Mouse (Mus musculus): ENCODE measurements around the gene Hsd17b12. TPM values are rescaled to one million over a fixed set of nuclear protein-coding genes. Genes with fewer than 3 reads are reported as not detected.
A peak's percentile ranks its signal among the peaks of the same experiment; 100 is the strongest.

Gene Hsd17b12
- total and polyA plus RNA-seq, 3 experiments: 70.7 to 117 (median 114) TPM

GRCm38 (mm10) chr2:94044174-94044573, 113.6 kb downstream of the Hsd17b12 start:
- DNase-seq (ENCODE audit: extremely low read depth): no peak
- Histone ChIP-seq H3K36me3 (replicated peaks in 1 of 2; ENCODE audit: control insufficient read depth in 1 of 2, insufficient read depth in 1 of 2, low read length in 1 of 2) (peaks cover 11 to 69% of the 10 kb centered on the region in 2 experiments), H3K79me2 (replicated peaks; ENCODE audit: control insufficient read depth, extremely low read depth, insufficient read depth, poor library complexity, severe bottlenecking) (no peaks in the 10 kb centered on the region; the same call in 1 of the 2 replicates), H3K9ac (ENCODE audit: insufficient read depth, low read depth) (no peak overlapping the region), H3K27ac (ENCODE audit: insufficient read depth, low read depth) (no peak overlapping the region), H3K4me3 (replicated peaks in 1 of 3; ENCODE audit: low read depth in 2 of 3, low read length in 2 of 3, poor library complexity in 1 of 3) (no peak overlapping the region), H3K9me3 (replicated peaks; ENCODE audit: low read length) (no peaks in the 10 kb centered on the region), H3K4me2 (ENCODE audit: insufficient read depth, low read depth, poor library complexity, severe bottlenecking) (no peak overlapping the region), H3K27me3 (replicated peaks) (no peaks in the 10 kb centered on the region), H3K4me1 (ENCODE audit: control insufficient read depth in 1 of 2, insufficient read depth in 2 of 2) (peaks cover 5 to 20% of the 10 kb centered on the region in 2 experiments; a peak in 3 of 4 replicates)
- dilution Hi-C loops (cut with MboI; ENCODE audit: extremely low pct_ligation_motif_present, extremely low pct_unique_long_range_greater_than_20kb, low sequenced_read_pairs) (no loop called here), in situ Hi-C loops (cut with MboI; ENCODE audit: low pct_ligation_motif_present, low pct_unique_long_range_greater_than_20kb, low sequenced_read_pairs) (loop anchor here (25.0 kb wide), 1 partner anchor 243 kb away; no protein-coding TSS in a partner anchor)
- TF ChIP-seq SIN3A (IDR thresholded peaks at IDR 0.05; ENCODE audit: low read length) (no peak), MXI1 (IDR thresholded peaks at IDR 0.05; ENCODE audit: low read depth, low read length) (no peak), POLR2AphosphoS2 (IDR thresholded peaks at IDR 0.05; ENCODE audit: low read depth, low read length) (no peak), RAD21 (IDR thresholded peaks at IDR 0.05; ENCODE audit: low read depth, low read length) (no peak), BHLHE40 (IDR thresholded peaks at IDR 0.05; ENCODE audit: low read depth, low read length) (no peak), EP300 (IDR thresholded peaks at IDR 0.05; ENCODE audit: low read length) (no peak), IRF4 (IDR thresholded peaks at IDR 0.05; ENCODE audit: low read depth, low read length) (no peak), HCFC1 (IDR thresholded peaks at IDR 0.05; ENCODE audit: low read depth, low read length) (no peak)

- Histone ChIP-seq H3K4me1 (ENCODE audit: control insufficient read depth in 1 of 2, insufficient read depth in 2 of 2) (peaks cover 5 to 20% of the 10 kb centered on the region in 2 experiments; a peak in 3 of 4 replicates), H3K27ac (ENCODE audit: insufficient read depth, low read depth) (no peak overlapping the region), H3K4me3 (replicated peaks in 1 of 3; ENCODE audit: low read depth in 2 of 3, low read length in 2 of 3, poor library complexity in 1 of 3) (no peak overlapping the region), H3K27me3 (replicated peaks) (no peaks in the 10 kb centered on the region), H3K36me3 (replicated peaks in 1 of 2; ENCODE audit: control insufficient read depth in 1 of 2, insufficient read depth in 1 of 2, low read length in 1 of 2) (peaks cover 11 to 70% of the 10 kb centered on the region in 2 experiments), H3K9me3 (replicated peaks; ENCODE audit: low read length) (no peaks in the 10 kb centered on the region), H3K79me2 (replicated peaks; ENCODE audit: control insufficient read depth, extremely low read depth, insufficient read depth, poor library complexity, severe bottlenecking) (no peaks in the 10 kb centered on the region; the same call in 1 of the 2 replicates), H3K9ac (ENCODE audit: insufficient read depth, low read depth) (no peak overlapping the region), H3K4me2 (ENCODE audit: insufficient read depth, low read depth, poor library complexity, severe bottlenecking) (no peak overlapping the region)
- in situ Hi-C loops (cut with MboI; ENCODE audit: low pct_ligation_motif_present, low pct_unique_long_range_greater_than_20kb, low sequenced_read_pairs): loop anchor here (25.0 kb wide), 1 partner anchor 244 kb away; no protein-coding TSS in a partner anchor
- TF ChIP-seq ELF1 (IDR thresholded peaks at IDR 0.05; ENCODE audit: low read depth, low read length): no peak
- no peak for TF ChIP-seq UBTF (IDR thresholded peaks at IDR 0.05; ENCODE audit: low read depth, low read length)
- no peak for TF ChIP-seq RAD21 (IDR thresholded peaks at IDR 0.05; ENCODE audit: low read depth, low read length)
- TF ChIP-seq GABPA (IDR thresholded peaks at IDR 0.05; ENCODE audit: insufficient replicate concordance, low read depth, low read length): no peak
- TF ChIP-seq POLR2A (IDR thresholded peaks at IDR 0.05; ENCODE audit: low read depth, low read length): no peak
- TF ChIP-seq E2F4 (IDR thresholded peaks at IDR 0.05; ENCODE audit: insufficient replicate concordance, low read depth, low read length): no peak
- TF ChIP-seq POLR2AphosphoS2 (IDR thresholded peaks at IDR 0.05; ENCODE audit: low read depth, low read length): no peak
- TF ChIP-seq PAX5 (IDR thresholded peaks at IDR 0.05; ENCODE audit: low read length): no peak
- DNase-seq (ENCODE audit: extremely low read depth): peak; percentile 8
- dilution Hi-C loops (cut with MboI; ENCODE audit: extremely low pct_ligation_motif_present, extremely low pct_unique_long_range_greater_than_20kb, low sequenced_read_pairs): no loop called here
Observed at GRCm38 (mm10) chr2:94043662-94044061, 114.1 kb downstream of the Hsd17b12 start.

Data from CH12.LX (cell line).